In genomic region chr7:46935847-46936246, GRCm38 (mm10) we compare ENCODE assay signal across 9 mouse cellular contexts. TPM values are rescaled to one million over a fixed set of nuclear protein-coding genes. Genes with fewer than 3 reads are reported as not detected.
A peak's percentile ranks its signal among the peaks of the same experiment; 100 is the strongest.
DNase-seq lines count a peak whose midpoint lies in the region; ATAC-seq and TF ChIP-seq lines count a peak whose summit lies in the region.
"Had no signal": no experiment of that assay in that cellular context is flagged by ENCODE, and none has a peak within 500 bp of the region (broad histone marks: within the 10 kb centered on the region; RNA-seq: fewer than 3 reads in every experiment).

No protein-coding gene starts in this region.

- H3K27me3 ChIP-seq in heart, adult 2 months (ENCODE audit: control insufficient read depth, insufficient read depth, low read length) = no peaks in the 10 kb centered on the region
- H3K27me3 ChIP-seq in intestine, embryonic 14.5 days (replicated peaks; ENCODE audit: control insufficient read depth, insufficient read depth, low read length) = no peaks in the 10 kb centered on the region

- no peaks in the 10 kb centered on the region for H3K79me2 ChIP-seq in heart, adult 2 months (replicated peaks; ENCODE audit: control insufficient read depth, insufficient read depth, low read length)

- TF ChIP-seq CTCF in heart, adult 2 months (IDR thresholded peaks at IDR 0.05) = peak; percentile 60

- ATAC-seq in intestine, embryonic 14.5 days (replicated peaks; ENCODE audit: low FRiP score, low TSS enrichment, low read depth) = peak; percentile 47; the same call in 1 of the 2 replicates
- ATAC-seq in megakaryocyte progenitor cell, adult 5-6 weeks (replicated peaks; ENCODE audit: poor library complexity) = peak; percentile 95

- H3K9ac ChIP-seq in heart, adult 2 months (ENCODE audit: low read depth, low read length) = no peak overlapping the region
- H3K9ac ChIP-seq in intestine, embryonic 14.5 days (ENCODE audit: low read length) = no peak overlapping the region

- H3K4me3 ChIP-seq in heart, adult 2 months = no peak overlapping the region
- no peak overlapping the region for H3K4me3 ChIP-seq in intestine, embryonic 14.5 days (ENCODE audit: low read depth, low read length)

- intact Hi-C loops in heart, adult 2 months (cut with DNase I) = no loop called here

- H3K36me3 ChIP-seq in heart, adult 2 months (ENCODE audit: control insufficient read depth, insufficient read depth, low read length) = no peaks in the 10 kb centered on the region
- H3K36me3 ChIP-seq in intestine, embryonic 14.5 days (ENCODE audit: control insufficient read depth, insufficient read depth, low read length) = peaks cover 68% of the 10 kb centered on the region

- WGBS in heart, adult 2 months = 34% methylated on average over 4 of the region's 4 CpGs
- 52% methylated on average over 4 of the region's 4 CpGs for WGBS in intestine, embryonic 14.5 days

- no peak overlapping the region for H3K27ac ChIP-seq in heart, adult 2 months
- no peak overlapping the region for H3K27ac ChIP-seq in intestine, embryonic 14.5 days (ENCODE audit: low read depth)

- no peak for TF ChIP-seq POLR2A in heart, adult 2 months (IDR thresholded peaks at IDR 0.05; ENCODE audit: insufficient read depth, low read depth, low read length)

- no peak for DNase-seq in heart, adult 2 months
- DNase-seq in heart, adult 11 months = no peak
- peak; percentile 14 for DNase-seq in urinary bladder, postnatal 14 days (ENCODE audit: low spot score)
- no peak for DNase-seq in urinary bladder, postnatal 10 days (ENCODE audit: low spot score)
- no peak for DNase-seq in intestine, embryonic 14.5 days (ENCODE audit: low spot score)
- DNase-seq in frontal cortex, postnatal 14 days (ENCODE audit: low spot score in 2 of 2) = no peak
- no peak for DNase-seq in spleen, postnatal 36 days (ENCODE audit: low spot score in 2 of 2)

- no peak for TF ChIP-seq EP300 in heart, adult 2 months (IDR thresholded peaks at IDR 0.05; ENCODE audit: insufficient read depth, low read depth, low read length)

- no peaks in the 10 kb centered on the region for H3K4me1 ChIP-seq in heart, adult 2 months (ENCODE audit: control insufficient read depth, insufficient read depth, low read length)
- H3K4me1 ChIP-seq in intestine, embryonic 14.5 days (replicated peaks; ENCODE audit: control insufficient read depth, insufficient read depth, low read length) = no peaks in the 10 kb centered on the region

- H3K9me3 ChIP-seq in intestine, embryonic 14.5 days (ENCODE audit: control insufficient read depth, low read length) = no peaks in the 10 kb centered on the region

- no peak overlapping the region for H3K4me2 ChIP-seq in intestine, embryonic 14.5 days (ENCODE audit: low read length)

RNA-seq across cellular contexts. Expression of gene Tsg101, which starts 16.1 kb away (rescaled TPM):
- total RNA-seq in heart, adult 2 months (2021) = 10 to 100 TPM; 56.5 to 62.5 TPM
- polyA plus RNA-seq in heart, adult 2 months (2012; rRNA removed) = 64.3 and 97.0 TPM in 2 replicates
- 165 and 174 TPM in 2 replicates for polyA plus RNA-seq in intestine, embryonic 14.5 days (2014; fragmentation: Nextera tagmentation; extraction: Ambion mirVana)
- total RNA-seq in megakaryocyte progenitor cell, adult 5-6 weeks (2015) = 97.5 and 107 TPM in 2 replicates
- 40.1 and 43.1 TPM in 2 replicates for total RNA-seq in megakaryocyte progenitor cell, adult 5-6 weeks (2017)

RNA-seq across cellular contexts. Expression of gene Uevld, which starts 22.5 kb away (rescaled TPM):
- total RNA-seq in heart, adult 2 months (2021) = 10 to 100 TPM in 1 of 2 experiments, 1 to 10 TPM in 1; 9.0 to 10.3 TPM
- 2.9 and 5.0 TPM in 2 replicates for polyA plus RNA-seq in heart, adult 2 months (2012; rRNA removed)
- polyA plus RNA-seq in intestine, embryonic 14.5 days (2014; fragmentation: Nextera tagmentation; extraction: Ambion mirVana) = 11.4 and 12.6 TPM in 2 replicates
- 15.5 and 19.6 TPM in 2 replicates for total RNA-seq in megakaryocyte progenitor cell, adult 5-6 weeks (2015)
- 11.1 and 11.9 TPM in 2 replicates for total RNA-seq in megakaryocyte progenitor cell, adult 5-6 weeks (2017)

RNA-seq across cellular contexts. Expression of gene Gm9999, which starts 47.5 kb away (rescaled TPM):
- not detected for total RNA-seq in heart, adult 2 months (2021)
- polyA plus RNA-seq in heart, adult 2 months (2012; rRNA removed) = 1.1 TPM in 1 of 2 replicates, not detected in the other
- polyA plus RNA-seq in intestine, embryonic 14.5 days (2014; fragmentation: Nextera tagmentation; extraction: Ambion mirVana) = not detected in 2 replicates
- total RNA-seq in megakaryocyte progenitor cell, adult 5-6 weeks (2015) = not detected in 2 replicates
- total RNA-seq in megakaryocyte progenitor cell, adult 5-6 weeks (2017) = not detected in 2 replicates
- total RNA-seq: left cerebral cortex, postnatal 10 days had no signal
